Mouse (Mus musculus): ENCODE measurements at regions not wholly inside any gene's neighbourhood (a gene's known extent, or its start where the extent isn't known, plus 50 kb on each side); places are given as distances from the start of the nearest gene placed in this dataset.

GRCm38 (mm10) chr4:148384251-148385230 is 60.0 kb downstream of the Ubiad1 start:
- H3K4me3 ChIP-seq = no peak overlapping the region
- peak overlapping the region; percentile 71 for H3K27ac ChIP-seq
- ATAC-seq (ENCODE audit: low FRiP score) = peak; percentile 82
- 18% methylated on average over 20 of the region's 20 CpGs for WGBS
- H3K9ac ChIP-seq = no peak overlapping the region
- no peaks in the 10 kb centered on the region for H3K36me3 ChIP-seq
- peaks cover 31% of the 10 kb centered on the region for H3K4me1 ChIP-seq
- peak overlapping the region; percentile 3; the same call in 1 of the 2 replicates for H3K4me2 ChIP-seq (replicated peaks)
- H3K27me3 ChIP-seq = no peaks in the 10 kb centered on the region
- H3K9me3 ChIP-seq (replicated peaks) = 0 out of 2 replicates have a peak, but pooled peaks cover 4% of the 10 kb centered on the region

DNA sequence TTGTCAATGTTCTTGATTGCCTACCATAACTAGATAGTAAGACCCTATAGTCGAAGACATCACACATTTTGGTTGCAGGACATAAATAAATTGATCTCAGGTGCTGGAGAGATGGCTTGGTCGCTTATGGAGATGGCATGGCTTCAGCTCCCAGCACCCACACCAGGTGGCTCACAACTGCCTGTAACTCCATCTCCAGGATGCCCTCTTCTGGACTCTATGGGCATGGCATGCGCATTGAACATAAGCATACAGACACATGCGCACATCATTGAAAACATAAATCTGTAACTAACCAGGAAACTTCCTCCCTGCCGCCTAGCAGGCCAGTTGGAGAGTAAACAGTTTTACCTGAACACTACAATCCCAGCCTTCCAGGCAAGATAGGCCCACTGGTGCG is 64.0 kb downstream of the Ubiad1 start:
- ATAC-seq (ENCODE audit: low FRiP score) = no peak
- Histone ChIP-seq H3K4me3 (no peak overlapping the region), H3K4me2 (replicated peaks) (no peak overlapping the region), H3K9me3 (replicated peaks) (0 out of 2 replicates have a peak, but pooled peaks cover 4% of the 10 kb centered on the region), H3K9ac (no peak overlapping the region), H3K27ac (no peak overlapping the region), H3K27me3 (no peaks in the 10 kb centered on the region), H3K36me3 (no peaks in the 10 kb centered on the region), H3K4me1 (peaks cover 45% of the 10 kb centered on the region)
- WGBS = 90% methylated on average over 6 of the region's 6 CpGs

- H3K27me3 ChIP-seq = no peaks in the 10 kb centered on the region
- H3K4me2 ChIP-seq (replicated peaks) = no peak overlapping the region
- ATAC-seq (ENCODE audit: low FRiP score) = no peak
- H3K9ac ChIP-seq = no peak overlapping the region
- H3K4me1 ChIP-seq = peaks cover 29% of the 10 kb centered on the region
- H3K9me3 ChIP-seq (replicated peaks) = 0 out of 2 replicates have a peak, but pooled peaks cover 4% of the 10 kb centered on the region
- H3K4me3 ChIP-seq = no peak overlapping the region
- WGBS = 78% methylated on average over 11 of the region's 11 CpGs
- no peaks in the 10 kb centered on the region for H3K36me3 ChIP-seq
- no peak overlapping the region for H3K27ac ChIP-seq
Measured at GRCm38 (mm10) chr4:148378491-148378890, 66.1 kb downstream of the Ubiad1 start.

GRCm38 (mm10) chr4:148377368-148377767 is 67.2 kb downstream of the Ubiad1 start:
- H3K27ac ChIP-seq = no peak overlapping the region
- ATAC-seq (ENCODE audit: low FRiP score) = 0 out of 2 replicates have a peak, but pooled peaks have one; percentile 20
- WGBS = 33% methylated on average over 8 of the region's 8 CpGs

DNA sequence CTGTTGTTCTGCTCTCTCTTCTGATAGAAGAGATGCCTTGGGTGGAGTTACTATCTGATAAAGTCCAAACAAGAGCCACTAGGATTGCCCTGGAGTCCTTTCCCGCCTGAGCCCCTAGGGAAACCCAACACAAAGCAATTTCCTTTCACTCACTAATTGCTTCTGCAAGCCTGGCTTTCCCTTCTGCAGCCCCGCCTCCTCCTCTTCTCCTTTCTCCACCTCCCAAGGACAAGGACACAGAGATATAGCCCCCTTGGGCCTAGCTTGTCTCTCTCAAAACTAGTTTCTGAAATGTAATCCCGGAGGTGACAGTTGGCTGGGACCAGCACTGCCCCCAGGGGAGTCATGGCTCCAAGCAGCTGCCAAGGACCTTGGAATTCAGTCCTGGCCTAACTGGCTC is 68.1 kb downstream of the Ubiad1 start:
- peaks cover 28% of the 10 kb centered on the region for H3K4me1 ChIP-seq
- no peaks in the 10 kb centered on the region for H3K27me3 ChIP-seq
- no peak overlapping the region for H3K9ac ChIP-seq
- H3K4me2 ChIP-seq (replicated peaks) = no peak overlapping the region
- 24% methylated on average over 3 of the region's 3 CpGs for WGBS
- no peak for ATAC-seq (ENCODE audit: low FRiP score)
- 0 out of 2 replicates have a peak, but pooled peaks cover 3% of the 10 kb centered on the region for H3K9me3 ChIP-seq (replicated peaks)
- no peak overlapping the region for H3K27ac ChIP-seq
- H3K36me3 ChIP-seq = no peaks in the 10 kb centered on the region
- no peak overlapping the region for H3K4me3 ChIP-seq

More at GRCm38 (mm10) chr4:148377368-148377767, 67.2 kb downstream of the Ubiad1 start:
- Histone ChIP-seq H3K4me3 (no peak overlapping the region), H3K27me3 (no peaks in the 10 kb centered on the region), H3K36me3 (no peaks in the 10 kb centered on the region), H3K4me2 (replicated peaks) (no peak overlapping the region), H3K9ac (no peak overlapping the region), H3K4me1 (peaks cover 28% of the 10 kb centered on the region), H3K9me3 (replicated peaks) (0 out of 2 replicates have a peak, but pooled peaks cover 4% of the 10 kb centered on the region)

DNA sequence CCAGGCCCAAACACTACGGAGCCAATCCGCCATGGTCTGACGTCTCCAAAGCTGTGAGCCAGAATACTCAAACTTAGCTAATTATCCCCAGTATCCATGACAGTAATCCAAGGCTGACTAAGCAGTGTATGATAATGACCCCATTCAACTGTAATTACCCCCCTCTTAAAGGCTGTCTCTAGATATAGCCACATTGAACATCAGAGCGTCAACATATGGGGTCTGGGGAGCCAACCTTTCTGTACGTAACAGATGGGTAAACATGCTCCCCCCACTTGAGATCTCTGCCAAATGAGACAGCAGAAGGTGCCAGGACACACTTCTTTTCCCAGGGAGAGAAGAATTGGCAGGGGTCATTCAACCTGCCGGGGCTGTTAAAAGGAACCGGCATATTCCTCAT is 73.1 kb downstream of the Ubiad1 start:
- ATAC-seq (ENCODE audit: low FRiP score) = no peak
- no peak overlapping the region for H3K4me2 ChIP-seq (replicated peaks)
- no peak overlapping the region for H3K9ac ChIP-seq
- H3K9me3 ChIP-seq (replicated peaks) = no peaks in the 10 kb centered on the region; the same call in 1 of the 2 replicates
- no peak overlapping the region for H3K4me3 ChIP-seq
- no peaks in the 10 kb centered on the region for H3K36me3 ChIP-seq
- peaks cover 11% of the 10 kb centered on the region for H3K4me1 ChIP-seq
- H3K27ac ChIP-seq = no peak overlapping the region
- H3K27me3 ChIP-seq = no peaks in the 10 kb centered on the region
- WGBS = 87% methylated on average over 7 of the region's 7 CpGs

GRCm38 (mm10) chr4:148367671-148368070 is 76.9 kb downstream of the Ubiad1 start:
- no peaks in the 10 kb centered on the region for H3K36me3 ChIP-seq
- no peak overlapping the region for H3K4me2 ChIP-seq (replicated peaks)
- H3K9me3 ChIP-seq (replicated peaks) = no peaks in the 10 kb centered on the region; the same call in 1 of the 2 replicates
- no peak overlapping the region for H3K4me3 ChIP-seq
- H3K27me3 ChIP-seq = no peaks in the 10 kb centered on the region
- no peak overlapping the region for H3K27ac ChIP-seq
- WGBS = 79% methylated on average over 3 of the region's 3 CpGs
- H3K4me1 ChIP-seq = no peaks in the 10 kb centered on the region
- no peak overlapping the region for H3K9ac ChIP-seq
- ATAC-seq (ENCODE audit: low FRiP score) = no peak

GRCm38 (mm10) chr4:148365804-148366203 is 78.0 kb upstream of the Disp3 start:
- Histone ChIP-seq H3K27ac (no peak overlapping the region), H3K4me3 (no peak overlapping the region), H3K36me3 (no peaks in the 10 kb centered on the region), H3K4me1 (no peaks in the 10 kb centered on the region), H3K4me2 (replicated peaks) (no peak overlapping the region), H3K9ac (no peak overlapping the region), H3K27me3 (no peaks in the 10 kb centered on the region), H3K9me3 (replicated peaks) (no peaks in the 10 kb centered on the region; the same call in 1 of the 2 replicates)
- 47% methylated on average over 4 of the region's 4 CpGs for WGBS
- ATAC-seq (ENCODE audit: low FRiP score) = peak; percentile 49; the same call in 1 of the 2 replicates

DNA sequence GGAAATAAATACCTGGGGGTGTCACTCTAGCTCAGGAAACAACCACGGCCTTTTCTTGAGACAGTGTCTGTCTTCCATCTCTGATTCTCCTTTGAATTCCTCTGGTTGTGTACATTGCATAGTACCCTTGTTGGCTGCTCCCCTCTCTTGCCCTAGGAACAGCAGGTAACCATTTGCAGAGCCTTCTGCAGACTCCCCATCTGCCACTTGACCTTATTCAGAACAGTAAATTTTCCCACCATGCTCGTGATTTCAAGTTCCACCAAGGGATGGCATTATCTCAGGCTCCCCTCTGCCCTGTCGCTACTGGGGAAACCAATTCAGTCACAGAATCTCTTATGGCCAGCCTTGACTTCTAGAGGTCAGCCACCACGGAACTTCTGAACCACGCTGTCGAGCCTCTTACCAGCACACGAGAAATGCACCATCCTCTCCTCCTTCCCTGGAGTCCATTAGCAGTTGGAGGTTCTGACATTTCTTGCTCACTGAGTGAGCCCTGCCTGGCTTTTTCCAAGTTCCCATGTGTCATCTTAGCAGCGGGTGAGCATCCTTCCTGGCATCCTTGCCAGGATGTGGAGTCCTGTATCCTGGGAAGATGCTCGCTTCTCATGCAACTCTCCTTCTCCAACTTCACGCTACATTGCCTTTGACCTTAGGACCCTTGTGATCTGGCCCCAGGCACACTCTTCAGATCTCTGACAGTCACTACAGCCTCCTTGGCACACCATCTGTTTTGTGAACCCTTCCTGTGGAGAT is 75.8 kb upstream of the Disp3 start:
- ATAC-seq (ENCODE audit: low FRiP score) = no peak
- no peak overlapping the region for H3K4me3 ChIP-seq
- H3K4me2 ChIP-seq (replicated peaks) = no peak overlapping the region
- no peaks in the 10 kb centered on the region for H3K4me1 ChIP-seq
- no peak overlapping the region for H3K27ac ChIP-seq
- WGBS = 72% methylated on average over 10 of the region's 10 CpGs
- H3K27me3 ChIP-seq = no peaks in the 10 kb centered on the region
- no peak overlapping the region for H3K9ac ChIP-seq
- H3K36me3 ChIP-seq = no peaks in the 10 kb centered on the region
- H3K9me3 ChIP-seq (replicated peaks) = no peaks in the 10 kb centered on the region; the same call in 1 of the 2 replicates

DNA sequence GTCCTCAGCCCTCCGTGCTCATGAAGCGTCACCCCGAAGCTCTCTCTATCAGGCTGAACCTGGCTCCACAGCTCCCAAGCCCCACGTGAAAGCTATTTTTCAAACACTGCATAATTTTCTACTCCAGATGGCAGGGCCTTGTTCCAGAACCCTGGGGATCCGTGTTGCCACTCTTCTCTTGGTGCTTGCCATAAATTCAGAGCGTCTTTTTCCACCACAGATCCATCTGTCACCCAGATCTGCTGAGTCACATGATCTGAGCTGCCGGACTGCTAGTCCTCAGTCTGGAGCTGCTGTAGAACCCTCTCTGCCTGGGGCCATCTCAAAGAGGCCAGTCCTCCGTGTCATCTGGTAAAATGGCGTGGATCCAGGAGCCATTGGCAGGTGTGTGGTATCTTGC is 73.2 kb upstream of the Disp3 start:
- ATAC-seq (ENCODE audit: low FRiP score) = peak; percentile 51; the same call in 1 of the 2 replicates
- H3K4me3 ChIP-seq = no peak overlapping the region
- 57% methylated on average over 9 of the region's 9 CpGs for WGBS
- no peak overlapping the region for H3K4me2 ChIP-seq (replicated peaks)
- peaks cover 12% of the 10 kb centered on the region for H3K4me1 ChIP-seq
- no peaks in the 10 kb centered on the region for H3K27me3 ChIP-seq
- no peak overlapping the region for H3K9ac ChIP-seq
- H3K27ac ChIP-seq = no peak overlapping the region
- H3K36me3 ChIP-seq = no peaks in the 10 kb centered on the region
- no peaks in the 10 kb centered on the region; the same call in 1 of the 2 replicates for H3K9me3 ChIP-seq (replicated peaks)

DNA sequence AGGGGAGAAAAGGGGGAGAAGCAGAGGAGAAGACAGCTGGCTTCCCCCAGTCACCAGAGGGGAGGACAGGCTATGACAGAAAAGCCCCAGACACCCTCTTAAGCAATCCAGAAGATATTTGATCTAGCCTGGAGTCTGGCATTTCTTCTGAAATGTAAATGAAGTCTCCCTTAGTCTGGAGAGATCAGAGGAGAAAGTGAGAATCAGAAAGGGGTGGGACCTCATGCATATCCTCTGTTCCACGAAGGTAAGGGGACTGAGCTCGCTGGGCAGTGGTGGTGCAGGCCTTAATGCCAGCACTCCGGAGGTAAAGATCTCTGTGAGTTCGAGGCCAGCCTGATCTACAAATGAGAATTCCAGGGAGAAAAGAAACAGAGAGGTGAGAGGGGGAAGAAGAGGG is 70.6 kb upstream of the Disp3 start:
- H3K27me3 ChIP-seq = no peaks in the 10 kb centered on the region
- 43% methylated on average over 4 of the region's 4 CpGs for WGBS
- no peaks in the 10 kb centered on the region for H3K36me3 ChIP-seq
- H3K4me1 ChIP-seq = peaks cover 12% of the 10 kb centered on the region
- no peak overlapping the region for H3K27ac ChIP-seq
- H3K4me2 ChIP-seq (replicated peaks) = no peak overlapping the region
- no peak for ATAC-seq (ENCODE audit: low FRiP score)
- no peak overlapping the region for H3K4me3 ChIP-seq
- H3K9me3 ChIP-seq (replicated peaks) = no peaks in the 10 kb centered on the region; the same call in 1 of the 2 replicates
- H3K9ac ChIP-seq = no peak overlapping the region

GRCm38 (mm10) chr4:148357221-148357621 is 69.5 kb upstream of the Disp3 start:
- peaks cover 8% of the 10 kb centered on the region; the same call in 1 of the 2 replicates for H3K9me3 ChIP-seq (replicated peaks)
- H3K4me3 ChIP-seq = no peak overlapping the region
- no peak for ATAC-seq (ENCODE audit: low FRiP score)
- H3K4me1 ChIP-seq = peaks cover 12% of the 10 kb centered on the region
- 63% methylated on average over 10 of the region's 10 CpGs for WGBS
- no peak overlapping the region for H3K9ac ChIP-seq
- no peaks in the 10 kb centered on the region for H3K27me3 ChIP-seq
- H3K4me2 ChIP-seq (replicated peaks) = no peak overlapping the region
- H3K36me3 ChIP-seq = no peaks in the 10 kb centered on the region
- no peak overlapping the region for H3K27ac ChIP-seq

All from hindbrain, embryonic 12.5 days (tissue).